Mouse (Mus musculus): ENCODE data around the gene Smim22.

DNA sequence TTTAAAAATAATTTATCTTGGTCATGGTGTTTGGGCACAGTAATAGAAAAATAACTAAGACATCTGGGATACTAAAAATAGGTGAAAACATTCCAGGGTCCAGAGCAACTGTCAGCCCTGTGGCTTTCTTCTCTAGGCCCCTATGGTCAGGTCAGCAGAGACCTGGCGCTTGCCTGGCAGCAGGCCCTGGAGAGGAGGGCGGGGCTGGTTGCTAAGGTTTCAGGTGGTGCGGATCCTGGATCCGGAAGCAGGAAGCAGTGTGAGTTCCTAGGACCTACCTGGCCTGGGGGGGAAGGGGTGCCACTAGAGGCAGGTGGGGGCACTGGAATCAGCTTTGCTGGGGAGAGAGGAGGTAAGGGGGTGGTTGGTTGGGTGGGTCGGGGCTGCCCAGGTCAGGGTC, at the start of gene Smim22:
- no peak for TF ChIP-seq CTCF (IDR thresholded peaks at IDR 0.05; ENCODE audit: low read depth, low read length)
- TF ChIP-seq POLR2A (IDR thresholded peaks at IDR 0.05; ENCODE audit: extremely low read depth, insufficient read depth, low read length), result no peak
